Mouse (Mus musculus) urinary bladder, postnatal 25 days (tissue): Measurements from ENCODE around the gene Ceacam16.
A peak's percentile ranks its signal among the peaks of the same experiment; 100 is the strongest.

Experiments
- DNase-seq: peaks from one replicate; pipeline ENCODE4 v3.0.0; 2022; ENCODE audit warnings: low spot score

The Ceacam16 gene

DNA sequence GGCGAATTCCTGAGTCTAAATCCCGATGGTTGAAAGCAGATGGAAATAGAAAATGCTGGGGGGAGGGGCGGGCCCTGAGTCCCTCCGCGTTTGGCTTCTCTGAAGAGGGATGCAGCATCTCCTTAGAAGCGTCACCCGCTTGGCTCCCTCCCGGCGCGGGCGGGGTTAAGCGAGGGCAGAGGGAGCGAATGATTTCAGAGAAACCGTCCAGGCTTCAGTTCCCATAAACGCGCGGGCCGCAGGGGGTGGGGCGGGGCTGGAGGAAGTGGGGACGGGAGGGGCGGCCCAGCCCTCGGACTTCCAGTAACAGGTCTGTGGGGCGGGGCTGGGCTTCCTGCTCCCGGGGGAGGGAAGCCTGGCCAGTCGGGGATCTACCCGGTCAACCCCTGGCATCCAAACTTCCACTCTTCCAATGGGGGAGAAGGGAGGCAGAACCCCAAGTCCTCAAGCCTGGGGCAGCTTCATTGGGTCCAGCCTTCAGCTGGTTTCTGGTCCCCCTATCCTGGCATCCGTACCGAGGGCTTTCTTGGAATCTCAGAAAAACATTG lies 44.8 kb downstream of the Ceacam16 start:
- DNase-seq: peak; percentile 85

DNA sequence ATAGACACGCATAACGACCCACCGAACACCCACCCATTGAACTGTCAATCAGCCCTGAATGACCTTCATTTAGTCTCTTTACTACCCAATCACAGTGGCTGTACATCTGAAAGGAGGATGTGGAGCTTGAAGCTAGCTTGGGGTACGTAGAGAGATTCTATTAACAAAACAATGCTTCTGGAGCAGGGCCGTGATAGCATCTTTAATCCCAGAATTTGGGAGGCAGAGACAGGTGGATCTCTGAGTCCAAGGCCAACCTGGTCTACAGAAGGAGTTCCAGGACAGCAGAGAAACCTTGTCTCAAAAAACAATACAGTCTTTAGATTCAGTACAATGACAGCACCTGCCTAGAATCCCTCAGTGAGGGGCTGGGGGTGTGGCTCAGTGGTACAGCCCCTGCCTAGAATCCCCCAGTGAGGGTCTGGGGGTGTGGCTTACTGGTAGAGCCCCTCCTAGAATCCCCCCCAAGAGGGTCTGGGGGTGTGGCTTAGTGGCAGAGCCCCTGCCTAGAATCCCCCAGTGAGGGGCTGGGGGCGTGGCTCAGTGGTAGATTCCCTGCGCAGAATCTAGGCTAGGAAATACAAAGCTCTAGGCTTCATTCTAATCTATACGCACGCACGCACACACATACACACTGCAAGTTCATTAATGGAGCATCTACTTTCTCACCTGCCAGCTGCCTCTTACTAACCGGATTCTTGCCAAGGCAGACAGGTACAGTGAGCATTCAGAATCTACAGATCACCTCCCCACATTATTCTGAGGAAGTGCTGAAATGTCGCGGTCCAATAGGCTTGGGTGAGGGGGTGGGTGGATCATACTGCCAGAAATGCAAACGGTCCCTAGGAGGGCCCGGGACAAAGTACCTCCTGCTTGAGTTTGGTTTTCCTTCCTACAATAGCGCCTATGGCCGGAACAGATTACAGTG lies 45.5 kb downstream of the Ceacam16 start:
- no peak for DNase-seq

DNA sequence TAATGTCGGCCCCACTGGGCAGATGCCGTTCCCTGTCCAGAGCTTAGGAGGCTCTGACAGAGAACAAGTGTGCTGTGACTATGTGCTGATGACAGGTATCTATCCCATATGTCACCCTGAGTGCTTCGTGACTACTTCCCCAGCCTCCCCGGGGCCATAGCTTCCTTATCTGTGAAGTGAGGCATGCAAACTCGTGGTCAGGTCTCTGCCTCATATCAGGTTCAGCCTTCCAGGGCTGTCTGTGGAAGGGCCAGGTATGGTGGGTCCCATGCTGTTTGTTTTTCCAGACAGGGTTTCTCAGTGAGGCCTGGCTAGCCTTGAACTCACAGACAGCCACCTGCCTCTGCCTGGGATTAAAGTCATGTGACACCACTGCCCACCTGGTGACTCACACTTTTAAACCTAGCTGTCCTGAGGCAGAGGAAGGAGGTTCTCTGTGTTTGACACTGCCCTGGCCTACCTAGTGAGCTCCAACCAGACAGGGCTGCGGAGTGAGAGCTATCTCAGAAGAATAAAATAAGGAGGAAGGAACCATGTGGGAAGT lies 47.4 kb downstream of the Ceacam16 start:
- DNase-seq: no peak

DNA sequence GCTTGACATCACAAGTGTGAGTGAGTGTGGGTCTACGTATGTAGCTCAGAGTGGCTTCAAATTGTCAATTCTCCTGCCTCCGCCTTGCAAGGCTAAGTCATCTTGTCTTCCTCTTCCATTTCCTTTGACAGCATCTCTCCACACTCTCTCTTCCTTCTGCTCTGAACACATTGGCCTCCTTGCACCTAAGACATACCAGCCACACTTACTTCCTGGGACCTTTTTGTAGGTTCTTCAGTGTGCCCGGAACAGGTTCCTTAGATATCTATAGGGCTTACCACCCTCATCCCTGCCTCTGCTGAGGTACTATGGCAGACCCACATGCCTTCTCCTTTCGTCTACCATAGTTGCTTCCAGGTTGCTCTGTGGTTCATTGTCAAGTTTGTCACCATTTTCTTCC lies 47.9 kb downstream of the Ceacam16 start:
- no peak for DNase-seq

DNA sequence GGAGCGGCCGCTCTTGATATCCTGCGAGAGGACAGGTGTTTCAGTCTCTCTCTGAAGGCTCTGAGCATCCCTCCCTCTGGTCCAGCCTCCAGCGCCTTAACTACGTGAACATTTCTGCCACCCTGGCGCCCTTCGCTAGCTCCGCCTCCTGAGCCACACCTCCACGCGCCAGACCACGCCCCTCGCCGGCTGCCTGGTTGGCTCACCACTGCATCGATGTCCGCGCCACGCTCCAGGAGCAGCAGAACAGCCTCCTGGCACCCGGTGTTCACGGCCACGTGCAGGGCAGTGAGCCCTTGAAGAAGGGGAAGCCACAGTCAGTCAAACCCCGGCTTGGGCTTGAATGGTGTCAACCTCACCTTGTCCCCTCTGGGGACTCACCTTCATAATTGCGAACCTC lies 50.0 kb downstream of the Ceacam16 start:
- no peak for DNase-seq

GRCm38 (mm10) chr7:19809369-19809768 lies 51.7 kb downstream of the Ceacam16 start:
- no peak for DNase-seq

DNA sequence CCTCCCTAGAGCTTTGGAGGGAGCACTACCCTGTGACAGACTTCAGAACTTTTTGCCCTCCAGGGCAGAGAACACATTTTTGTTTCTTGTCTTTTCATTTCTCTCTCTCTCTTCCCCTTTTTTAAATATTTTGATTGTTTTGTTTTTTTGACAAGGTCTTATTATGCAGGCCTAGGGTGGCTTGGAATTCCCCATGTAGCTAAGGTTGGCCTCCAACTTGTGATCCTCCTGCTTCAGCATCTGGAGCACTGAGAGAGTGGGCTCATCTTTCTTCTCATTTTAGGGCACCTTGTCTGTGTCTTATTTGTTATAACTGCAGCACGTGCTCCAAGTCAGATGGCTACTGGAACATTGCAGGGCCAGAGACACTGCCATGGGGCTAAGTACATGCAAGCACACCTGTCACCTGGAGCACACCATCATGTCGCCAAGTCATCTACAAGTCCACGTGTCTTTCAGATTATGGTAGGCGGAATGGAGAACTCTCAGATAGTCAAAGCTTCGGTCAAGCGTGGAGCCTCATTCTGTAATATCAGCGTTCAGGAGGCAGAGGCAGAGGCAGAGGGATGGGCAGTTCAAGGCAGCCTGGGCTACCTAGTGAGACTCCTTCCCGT lies 54.6 kb downstream of the Ceacam16 start:
- no peak for DNase-seq

GRCm38 (mm10) chr7:19802995-19803394 lies 58.1 kb downstream of the Ceacam16 start:
- peak; percentile 85 for DNase-seq
